ENCODE assay signal across 11 mouse cellular contexts in the genomic region with DNA sequence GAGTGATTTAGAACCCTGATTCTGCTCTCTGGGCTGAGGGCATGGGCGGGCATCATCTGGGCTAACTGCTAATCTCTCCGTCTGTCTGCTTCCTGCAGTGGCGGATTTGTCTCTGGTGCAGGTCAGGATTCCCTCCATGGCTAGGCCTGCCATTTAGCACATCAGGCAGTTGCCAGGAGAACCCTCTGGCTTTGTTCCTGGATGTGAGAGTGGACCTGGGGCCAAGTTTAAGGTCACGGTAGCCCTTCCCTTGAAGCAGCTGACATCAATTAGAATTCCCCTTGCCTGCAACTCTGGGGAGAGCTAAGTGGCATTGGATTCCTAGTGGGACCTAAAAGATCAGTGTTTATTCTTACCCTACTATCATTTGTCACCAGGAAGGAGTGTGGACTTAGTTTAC.
DNase-seq lines count a peak whose midpoint lies in the region; ATAC-seq and TF ChIP-seq lines count a peak whose summit lies in the region.
"Had no signal": no experiment of that assay in that cellular context is flagged by ENCODE, and none has a peak within 500 bp of the region (broad histone marks: within the 10 kb centered on the region; RNA-seq: fewer than 3 reads in every experiment).

No protein-coding gene starts in this region.

- 0 out of 2 replicates have a peak overlapping the region, but pooled peaks have one; percentile 1 for H3K27ac ChIP-seq in midbrain, embryonic 13.5 days
- H3K27ac ChIP-seq in midbrain, embryonic 14.5 days (replicated peaks; ENCODE audit: low read depth, low read length) = no peak overlapping the region
- no peak overlapping the region for H3K27ac ChIP-seq in midbrain, postnatal 0 days (ENCODE audit: low read depth, low read length)
- H3K27ac ChIP-seq: embryonic facial prominence, embryonic 15.5 days had no signal

- H3K4me1 ChIP-seq in midbrain, embryonic 13.5 days (replicated peaks) = no peaks in the 10 kb centered on the region
- H3K4me1 ChIP-seq in midbrain, embryonic 14.5 days (ENCODE audit: control insufficient read depth, insufficient read depth, low read length) = no peaks in the 10 kb centered on the region
- no peaks in the 10 kb centered on the region for H3K4me1 ChIP-seq in midbrain, postnatal 0 days (ENCODE audit: insufficient read depth, low read length)
- H3K4me1 ChIP-seq: embryonic facial prominence, embryonic 15.5 days had no signal

- no peak for ATAC-seq in midbrain, embryonic 13.5 days
- ATAC-seq in midbrain, embryonic 14.5 days (ENCODE audit: low FRiP score, low TSS enrichment) = no peak
- ATAC-seq in midbrain, postnatal 0 days (ENCODE audit: low FRiP score) = no peak
- ATAC-seq in CD4-positive, CD25-positive, alpha-beta regulatory T cell, adult 4 months = no peak
- ATAC-seq: lung, postnatal 0 days had no signal

- no peaks in the 10 kb centered on the region for H3K9me3 ChIP-seq in midbrain, embryonic 13.5 days
- no peaks in the 10 kb centered on the region for H3K9me3 ChIP-seq in midbrain, embryonic 14.5 days (ENCODE audit: control insufficient read depth, low read length)
- no peaks in the 10 kb centered on the region for H3K9me3 ChIP-seq in midbrain, postnatal 0 days (ENCODE audit: low read length)
- H3K9me3 ChIP-seq: embryonic facial prominence, embryonic 15.5 days had no signal

- H3K27me3 ChIP-seq in midbrain, embryonic 13.5 days = no peaks in the 10 kb centered on the region
- no peaks in the 10 kb centered on the region for H3K27me3 ChIP-seq in midbrain, embryonic 14.5 days (ENCODE audit: control insufficient read depth, insufficient read depth, low read length)
- H3K27me3 ChIP-seq in midbrain, postnatal 0 days (ENCODE audit: insufficient read depth, low read length) = no peaks in the 10 kb centered on the region
- H3K27me3 ChIP-seq: embryonic facial prominence, embryonic 15.5 days had no signal

- TF ChIP-seq CTCF in midbrain, postnatal 0 days (IDR thresholded peaks at IDR 0.05) = no peak

- no peak overlapping the region for H3K4me3 ChIP-seq in midbrain, embryonic 13.5 days (replicated peaks)
- H3K4me3 ChIP-seq in midbrain, embryonic 14.5 days (replicated peaks; ENCODE audit: low read depth, low read length) = no peak overlapping the region
- H3K4me3 ChIP-seq in midbrain, postnatal 0 days (ENCODE audit: low read depth, low read length) = no peak overlapping the region
- H3K4me3 ChIP-seq: embryonic facial prominence, embryonic 15.5 days had no signal

- no peak overlapping the region for H3K9ac ChIP-seq in midbrain, embryonic 13.5 days (replicated peaks)
- no peak overlapping the region for H3K9ac ChIP-seq in midbrain, embryonic 14.5 days (replicated peaks; ENCODE audit: low read length)
- no peak overlapping the region for H3K9ac ChIP-seq in midbrain, postnatal 0 days (replicated peaks; ENCODE audit: low read length, poor library complexity, severe bottlenecking)
- H3K9ac ChIP-seq: embryonic facial prominence, embryonic 15.5 days had no signal

- peaks cover 10% of the 10 kb centered on the region; the same call in 1 of the 2 replicates for H3K36me3 ChIP-seq in midbrain, embryonic 13.5 days
- H3K36me3 ChIP-seq in midbrain, embryonic 14.5 days (ENCODE audit: control insufficient read depth, insufficient read depth, low read length) = 0 out of 2 replicates have a peak, but pooled peaks cover 3% of the 10 kb centered on the region
- H3K36me3 ChIP-seq in midbrain, postnatal 0 days (ENCODE audit: insufficient read depth, low read length) = no peaks in the 10 kb centered on the region; the same call in 1 of the 2 replicates

- no peak overlapping the region for H3K4me2 ChIP-seq in midbrain, embryonic 13.5 days (replicated peaks)
- H3K4me2 ChIP-seq in midbrain, embryonic 14.5 days (ENCODE audit: low read length) = no peak overlapping the region
- no peak overlapping the region for H3K4me2 ChIP-seq in midbrain, postnatal 0 days (ENCODE audit: low read depth, low read length, poor library complexity, severe bottlenecking)
- H3K4me2 ChIP-seq: embryonic facial prominence, embryonic 15.5 days had no signal

- 87% methylated on average over 4 of the region's 4 CpGs for WGBS in midbrain, embryonic 13.5 days
- 82% methylated on average over 4 of the region's 4 CpGs for WGBS in midbrain, embryonic 14.5 days
- 85% methylated on average over 4 of the region's 4 CpGs for WGBS in midbrain, postnatal 0 days

- peak; percentile 46 for DNase-seq in adrenal gland, postnatal 14 days
- DNase-seq in adrenal gland, adult 8-10 months = no peak
- no peak for DNase-seq in midbrain, embryonic 14.5 days
- peak; percentile 74 to 86 for DNase-seq in gastrocnemius, adult 8-10 months (ENCODE audit: low spot score in 2 of 2)
- peak; percentile 22 for DNase-seq in midbrain, postnatal 0 days (ENCODE audit: low spot score)
- no peak for DNase-seq in layer of hippocampus, postnatal 25 days (ENCODE audit: extremely low spot score in 1 of 2, low spot score in 1 of 2)
- DNase-seq: thymus, postnatal 36 days had no signal

Comparison
In these comparisons a context has a peak if more than half of its experiments do, and no peak if none do; other contexts are left out.
1. DNase-seq: peak in adrenal gland, postnatal 14 days (single experiment), gastrocnemius, adult 8-10 months (2 of 2) and midbrain, postnatal 0 days (single experiment); none in adrenal gland, adult 8-10 months (single experiment), midbrain, embryonic 14.5 days (single experiment) and layer of hippocampus, postnatal 25 days (0 of 2).